Mouse (Mus musculus) adrenal gland, adult 8-10 months (tissue): ENCODE data around the gene Tef. TPM values are rescaled to one million over a fixed set of nuclear protein-coding genes. Genes with fewer than 3 reads are reported as not detected.

Experiments
- DNase-seq: peaks from one replicate; pipeline ENCODE4 v3.0.0; 2022
- total RNA-seq, 4 experiments: library from RNA; stranded (reverse); gene quantifications; 2 replicates each; pipeline ENCODE4 v1.2.4; 2022

The Tef gene
- total RNA-seq, 4 experiments from 2014 or later, result 93.1 to 190 (median 160) TPM

DNA sequence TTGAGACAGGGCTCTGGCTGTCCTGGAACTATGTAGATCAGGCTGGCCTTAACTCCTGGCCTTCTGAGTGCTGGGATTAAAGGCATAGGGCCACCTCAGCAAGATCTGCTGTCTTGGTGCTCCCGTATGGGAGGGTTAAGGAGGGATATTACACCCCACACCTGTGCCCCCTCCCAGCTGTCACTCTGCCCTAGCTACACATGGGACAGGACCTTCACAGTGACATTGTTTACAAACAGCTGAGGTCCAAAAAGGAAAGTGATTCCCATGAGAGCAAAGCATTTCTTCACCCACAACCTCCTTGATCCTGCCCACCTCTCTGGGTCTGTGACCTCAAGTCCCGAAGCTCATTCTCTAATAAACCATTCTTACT lies 27.0 kb downstream of the Tef start:
- DNase-seq, result no peak

- DNase-seq, result no peak
These were observed 28.3 kb downstream of the Tef start for GRCm38 (mm10) chr15:81830530-81830929.

- peak; percentile 90 for DNase-seq
These were observed 29.1 kb downstream of the Tef start for GRCm38 (mm10) chr15:81831136-81831825.

DNA sequence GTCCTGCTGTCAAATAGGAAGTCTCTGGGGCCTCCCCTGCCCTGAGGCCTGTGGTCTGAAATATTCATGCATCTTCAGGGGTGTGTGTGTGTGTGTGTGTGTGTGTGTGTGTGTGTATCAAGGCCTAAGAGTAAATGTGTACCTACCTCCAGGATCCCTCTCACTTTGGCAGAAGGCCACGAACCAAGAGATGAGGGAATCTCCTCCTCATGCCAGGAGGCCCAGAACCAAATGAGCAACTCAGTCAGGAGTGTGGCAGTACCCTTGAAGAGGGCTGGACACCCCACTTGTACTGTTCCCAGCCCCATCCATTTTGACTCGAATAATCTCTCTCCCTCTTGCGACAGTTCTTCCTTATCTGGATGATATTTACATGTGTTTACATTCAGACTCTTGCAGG lies 30.0 kb downstream of the Tef start:
- no peak for DNase-seq

DNA sequence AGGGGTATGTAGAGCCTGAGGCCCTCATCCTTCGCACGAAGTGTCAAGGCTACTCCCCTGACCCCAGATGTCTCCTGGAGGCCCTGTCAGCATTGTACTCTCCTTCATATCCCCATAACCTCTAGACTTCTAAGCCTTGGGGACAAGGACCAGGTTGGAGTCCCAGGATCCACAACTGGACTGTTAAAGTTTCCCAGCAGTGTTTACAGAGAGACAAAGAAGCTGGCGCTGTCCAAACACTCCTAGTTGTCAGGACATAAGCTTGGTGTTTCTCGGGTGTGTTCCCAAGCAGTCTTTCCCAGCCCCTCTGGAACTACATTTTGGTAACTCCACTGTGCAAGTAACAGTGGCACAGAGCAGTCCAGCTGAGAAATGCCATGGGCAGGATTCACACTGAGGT lies 31.3 kb downstream of the Tef start:
- DNase-seq, result no peak

DNA sequence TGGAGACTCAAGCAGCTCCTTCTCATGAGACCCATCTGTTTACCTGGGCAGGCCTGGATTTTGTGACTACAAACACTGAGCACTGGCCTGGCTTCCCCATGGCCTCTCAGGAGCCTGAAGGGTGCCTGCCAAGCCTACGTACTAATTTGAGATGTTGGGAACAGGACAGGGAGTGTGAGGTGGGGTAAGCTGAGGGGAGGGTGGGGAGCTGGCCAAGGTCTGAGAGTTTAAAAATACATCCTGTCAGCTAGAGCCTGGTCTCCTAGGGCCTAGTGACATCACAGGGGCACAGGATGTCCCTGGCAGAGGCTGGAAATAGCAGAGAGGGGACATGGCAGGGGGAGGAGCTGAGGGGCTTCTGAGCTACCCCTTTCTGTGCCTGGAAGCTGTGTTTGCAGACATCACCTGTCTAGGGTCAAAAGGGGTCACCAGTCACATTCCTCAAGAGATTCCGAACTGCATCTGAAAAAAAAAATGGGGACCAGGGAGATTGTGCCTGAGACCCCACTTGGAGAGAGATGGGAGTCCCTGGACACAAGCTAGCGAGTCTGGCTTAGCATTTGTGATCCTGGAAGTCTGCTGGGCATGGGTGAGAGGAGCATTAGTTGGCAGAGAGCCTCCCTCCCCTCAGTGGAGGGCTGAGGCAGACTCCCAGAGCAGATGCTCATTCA lies 32.1 kb downstream of the Tef start:
- DNase-seq, result no peak

- no peak for DNase-seq
These were observed 33.0 kb downstream of the Tef start for GRCm38 (mm10) chr15:81835007-81835880.

DNA sequence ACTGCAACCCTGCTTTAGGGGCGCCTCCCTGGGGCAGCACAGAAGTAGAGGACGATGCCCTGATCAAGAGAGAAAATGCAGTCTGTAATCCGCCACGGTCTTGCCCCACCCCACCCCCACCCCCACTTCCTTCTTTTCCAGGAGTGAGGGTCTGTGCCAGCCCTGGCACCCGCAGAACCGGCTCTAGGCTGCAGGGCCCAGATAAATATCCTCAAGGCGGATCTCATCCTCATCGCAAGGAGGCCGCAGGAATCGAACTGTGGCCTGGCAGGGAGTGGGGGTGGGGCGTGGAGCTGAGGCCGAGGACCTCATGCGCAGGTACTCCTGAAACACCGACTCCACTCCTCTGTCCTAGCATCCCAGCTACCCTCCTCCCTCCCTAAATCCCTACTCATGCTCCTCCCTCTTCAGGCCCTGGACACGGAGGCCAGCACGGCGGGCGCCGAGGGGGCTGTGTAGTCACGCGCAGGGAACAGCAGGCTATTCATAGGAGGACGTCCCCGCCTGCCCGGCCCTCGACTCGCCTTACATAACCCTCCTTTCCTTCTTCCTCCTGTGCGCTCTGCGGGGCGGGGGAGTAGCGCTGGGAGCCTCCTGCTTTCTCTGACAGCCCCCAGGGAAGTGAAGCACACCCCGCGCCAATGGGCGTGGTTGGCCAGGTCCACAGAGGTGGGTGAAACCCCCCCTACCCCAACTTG lies 34.1 kb downstream of the Tef start:
- peak; percentile 88 for DNase-seq

GRCm38 (mm10) chr15:81836966-81837920 lies 35.0 kb downstream of the Tef start:
- no peak for DNase-seq

- no peak for DNase-seq
These were observed 36.5 kb downstream of the Tef start for GRCm38 (mm10) chr15:81838554-81839235.

GRCm38 (mm10) chr15:81839634-81840033 lies 37.4 kb downstream of the Tef start:
- DNase-seq, result peak; percentile 87

DNA sequence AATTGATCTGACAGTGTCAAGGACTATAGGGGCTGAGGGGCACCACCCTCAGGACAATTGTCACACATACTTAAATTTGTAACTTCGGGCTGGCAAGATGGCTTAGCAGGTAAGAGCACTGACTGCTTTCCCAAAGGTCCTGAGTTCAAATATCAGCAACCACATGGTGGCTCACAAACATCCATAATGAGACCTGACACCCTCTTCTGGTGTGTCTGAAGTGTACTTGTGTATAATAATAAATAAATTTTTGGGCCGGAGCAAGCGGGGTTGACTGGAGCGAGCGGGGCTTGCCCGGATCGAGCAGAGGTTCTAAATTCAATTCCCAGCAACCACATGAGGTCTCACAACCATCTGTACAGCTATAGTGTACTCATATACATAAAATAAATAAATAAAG lies 38.1 kb downstream of the Tef start:
- DNase-seq, result no peak

GRCm38 (mm10) chr15:81842275-81842674 lies 40.1 kb downstream of the Tef start:
- no peak for DNase-seq

- no peak for DNase-seq
These were observed 42.9 kb downstream of the Tef start for GRCm38 (mm10) chr15:81845033-81845625.

DNA sequence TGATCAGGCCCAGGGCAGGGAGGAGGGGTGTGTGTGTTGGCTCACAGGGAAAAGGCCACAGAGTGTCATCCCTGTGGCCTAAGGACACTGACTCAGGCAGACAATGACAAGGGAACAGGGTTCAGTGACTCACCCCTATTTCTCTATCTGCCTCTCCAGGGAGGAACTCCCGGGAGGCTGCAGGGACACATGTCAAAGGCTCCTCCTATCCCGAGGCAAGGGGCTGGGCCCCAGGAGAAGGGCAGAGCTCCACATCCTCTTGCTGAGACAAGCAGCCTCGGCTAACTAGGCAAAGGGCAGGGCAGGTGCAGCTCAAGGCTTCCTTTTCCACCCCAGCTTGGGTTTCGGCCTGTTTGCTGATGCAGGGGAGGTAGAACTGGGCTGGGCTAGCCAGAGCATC lies 43.5 kb downstream of the Tef start:
- DNase-seq, result peak; percentile 93

- no peak for DNase-seq
These were observed 44.5 kb downstream of the Tef start for GRCm38 (mm10) chr15:81846755-81847154.

DNA sequence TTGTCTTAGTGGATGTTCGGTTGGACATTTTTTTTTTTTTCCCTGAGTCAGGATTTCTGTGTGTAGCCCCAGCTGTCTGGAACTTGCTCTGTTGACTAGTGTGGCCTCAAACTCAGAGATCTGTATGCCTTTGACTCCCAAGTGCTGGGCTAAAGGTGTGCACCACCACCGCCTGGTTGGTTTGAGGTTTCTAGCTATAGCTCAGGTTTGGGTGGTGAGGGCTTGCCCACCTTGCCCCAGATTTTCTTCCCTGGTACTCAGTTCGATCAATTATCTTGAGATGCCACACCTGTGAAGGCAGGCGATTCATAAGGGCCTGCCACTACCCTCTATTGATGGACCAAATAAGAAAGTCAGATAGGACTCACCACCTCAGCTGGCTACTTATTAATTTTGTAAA lies 44.9 kb downstream of the Tef start:
- DNase-seq, result no peak

DNA sequence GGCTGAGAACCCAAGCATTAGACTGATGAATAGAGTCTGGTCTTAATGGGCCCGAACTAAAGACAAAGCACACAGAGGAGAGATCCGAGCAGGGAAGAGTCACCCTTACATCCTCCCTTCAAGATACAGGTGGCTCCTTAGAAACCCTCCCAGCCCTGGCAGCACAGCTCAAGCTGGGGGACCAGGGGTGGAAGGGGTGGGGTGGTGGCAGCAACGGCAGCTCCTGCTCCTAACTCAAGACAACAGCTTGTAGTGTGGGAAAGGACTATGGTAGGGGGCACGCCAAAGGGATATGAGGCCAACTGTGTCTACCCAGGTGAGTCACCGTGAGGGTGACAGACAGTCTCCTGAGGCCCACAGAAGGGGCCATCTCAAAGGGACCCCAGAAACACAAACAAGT lies 45.6 kb downstream of the Tef start:
- DNase-seq, result no peak

- no peak for DNase-seq
These were observed 46.1 kb downstream of the Tef start for GRCm38 (mm10) chr15:81848301-81848700.

DNA sequence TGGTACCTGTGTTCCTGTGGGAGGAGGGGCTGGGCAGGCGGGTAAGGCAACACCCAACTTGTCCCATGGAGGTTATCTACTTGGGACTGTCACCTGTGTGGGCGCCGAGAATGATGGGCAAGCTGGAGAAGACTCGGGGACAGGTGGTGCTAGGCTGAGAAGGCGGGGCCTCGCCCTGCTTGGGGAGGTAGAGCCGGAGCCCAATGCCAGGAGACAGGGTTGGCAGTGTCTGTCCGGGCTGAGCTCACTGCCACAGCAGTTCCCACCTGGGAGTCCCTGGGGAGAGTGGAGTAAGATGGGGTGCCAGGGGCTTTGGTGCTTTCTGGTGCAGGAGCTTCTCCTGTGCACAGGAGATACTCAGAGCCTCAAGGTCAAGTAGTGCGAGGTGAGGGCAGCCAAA lies 46.9 kb downstream of the Tef start:
- no peak for DNase-seq

DNA sequence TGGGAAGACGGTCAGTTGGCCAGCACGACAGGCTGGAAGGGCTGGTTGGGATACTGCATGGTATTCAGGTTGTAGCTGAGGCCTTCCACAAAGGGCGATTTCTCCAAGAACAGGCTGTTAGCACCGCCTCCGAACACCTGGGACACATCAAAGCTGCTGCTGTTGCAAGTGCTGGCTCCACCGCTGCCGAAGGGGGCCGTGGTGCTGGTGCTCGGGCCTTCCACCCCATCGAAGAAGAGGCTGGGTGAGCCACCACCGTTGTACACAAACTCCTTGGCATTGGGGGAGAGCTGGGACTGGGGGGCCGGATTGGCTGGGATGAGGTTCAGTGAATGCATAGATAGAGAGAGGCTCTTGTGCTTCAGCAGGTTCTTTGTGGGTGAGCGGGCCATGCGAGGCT lies 48.5 kb downstream of the Tef start:
- DNase-seq, result no peak
